Mouse (Mus musculus) cerebellum, postnatal 10 days (tissue): ENCODE data around the gene Slco4a1.

ENCODE experiments used
- DNase-seq, 2 experiments: peaks; one replicate each; pipeline ENCODE4 v3.0.0; 2021; ENCODE audit warnings: mixed read lengths in 2 of 2

Slco4a1 gene

GRCm38 (mm10) chr2:180455723-180456698 is at the start of gene Slco4a1:
TSS of gene Slco4a1 (plus strand) at chr2:180456245.
- peak; percentile 88 to 93 for DNase-seq

GRCm38 (mm10) chr2:180408410-180408809 is 47.6 kb upstream of the Slco4a1 start:
- DNase-seq: no peak

DNA sequence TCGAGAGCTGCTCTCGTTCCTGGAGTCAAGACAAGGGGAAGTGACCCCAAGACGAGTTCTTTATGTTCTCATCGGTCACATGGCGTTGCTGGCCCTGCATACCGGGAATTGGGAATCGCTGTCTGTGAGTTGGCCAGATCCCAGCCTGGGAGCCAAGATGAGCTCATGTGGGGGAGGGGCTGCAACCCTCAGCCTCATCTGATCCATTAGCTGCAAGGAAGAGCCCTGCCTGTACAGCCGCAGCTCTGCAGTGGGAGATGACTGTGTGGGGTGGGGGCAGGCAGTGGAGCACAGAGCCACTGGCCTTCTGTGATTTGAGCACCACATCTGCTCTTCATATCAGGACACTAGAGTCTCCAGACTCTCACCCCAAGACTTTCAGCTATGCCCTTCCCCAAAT is 45.6 kb upstream of the Slco4a1 start:
- DNase-seq: peak; percentile 83 to 86

DNA sequence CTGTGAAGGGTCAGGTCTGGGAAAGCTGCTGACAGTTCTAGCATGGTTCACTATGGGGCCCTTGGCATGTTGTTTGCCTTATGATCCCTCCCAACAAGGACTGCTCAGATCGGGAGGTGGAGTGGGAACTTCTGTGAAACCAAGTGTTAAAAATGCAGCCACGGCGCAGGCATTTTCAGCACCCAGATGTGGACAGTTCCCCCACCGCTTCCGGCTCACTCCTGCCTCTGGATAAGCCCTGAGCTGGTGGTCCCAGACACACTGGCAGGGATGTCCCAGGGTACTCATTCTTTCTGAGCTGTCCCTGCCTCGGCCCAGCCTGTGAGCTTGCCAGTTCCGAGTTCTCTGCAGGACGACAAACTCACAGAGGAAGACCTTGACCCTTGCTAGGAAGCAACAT is 45.0 kb upstream of the Slco4a1 start:
- DNase-seq: no peak

- peak; percentile 63 to 65 for DNase-seq
Observed at GRCm38 (mm10) chr2:180415627-180416026, 40.4 kb upstream of the Slco4a1 start.

DNA sequence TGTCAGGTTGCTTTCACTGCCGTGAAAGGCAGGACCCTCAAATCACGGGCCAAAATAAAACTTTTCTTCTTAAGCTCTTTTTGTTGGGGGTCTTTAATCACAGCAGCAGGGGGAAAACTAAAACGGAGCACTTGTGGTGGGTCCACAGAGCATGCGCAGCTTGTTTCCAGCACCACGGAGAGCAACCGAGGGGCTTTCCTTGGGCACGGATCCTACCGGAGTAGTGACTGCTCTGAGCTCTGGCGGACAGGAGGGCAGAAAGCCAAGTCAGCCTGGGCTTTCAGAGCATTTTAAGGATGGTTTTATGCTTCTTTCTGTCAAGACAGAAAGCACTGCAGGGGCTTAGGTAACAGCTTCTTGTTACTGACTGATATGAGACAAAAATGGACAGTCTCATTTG is 38.3 kb upstream of the Slco4a1 start:
- peak; percentile 65 to 73 for DNase-seq

DNA sequence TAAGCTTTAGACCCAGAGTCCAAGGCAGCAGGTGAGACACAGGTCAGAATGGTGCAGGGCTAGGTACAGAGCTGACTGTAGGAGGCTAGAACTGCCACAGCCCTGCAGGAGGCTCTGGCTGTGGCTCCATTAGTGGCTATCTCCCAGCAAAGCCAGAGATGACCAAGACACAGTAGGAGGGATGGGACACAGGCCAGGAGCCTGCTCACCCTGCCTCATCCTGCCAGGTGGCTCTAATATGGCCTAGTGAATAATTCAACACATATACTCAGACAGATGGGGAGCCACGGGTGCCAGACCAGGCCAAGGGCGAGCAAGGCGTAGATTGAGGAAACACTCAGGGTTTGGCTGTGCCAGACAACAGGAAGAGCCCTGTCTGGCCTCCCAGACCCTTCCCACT is 35.4 kb upstream of the Slco4a1 start:
- peak; percentile 92 to 96 for DNase-seq

DNA sequence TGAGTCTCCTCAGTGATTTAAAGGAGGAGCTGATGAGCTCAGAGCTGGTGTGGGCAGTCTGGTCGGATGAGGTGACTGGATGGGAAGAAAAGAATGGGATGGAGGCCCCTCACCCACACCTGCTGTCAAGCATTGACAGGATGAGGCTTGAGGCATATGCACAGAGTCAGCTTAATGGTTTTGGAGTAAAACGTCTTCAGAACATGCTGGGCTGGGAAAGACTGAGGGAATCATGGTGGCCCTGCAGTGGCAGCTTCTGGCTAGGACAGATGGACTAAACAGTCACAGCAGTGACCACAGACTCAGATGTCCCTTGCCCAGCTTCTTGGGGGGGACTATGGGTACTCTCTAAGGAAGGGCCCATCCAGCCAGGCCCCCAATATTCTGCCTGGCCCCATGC is 30.9 kb upstream of the Slco4a1 start:
- peak; percentile 54 to 59 for DNase-seq

GRCm38 (mm10) chr2:180427073-180427472 is 29.0 kb upstream of the Slco4a1 start:
- DNase-seq: peak; percentile 92 to 95

GRCm38 (mm10) chr2:180428331-180428730 is 27.7 kb upstream of the Slco4a1 start:
- peak; percentile 59 to 77 for DNase-seq

DNA sequence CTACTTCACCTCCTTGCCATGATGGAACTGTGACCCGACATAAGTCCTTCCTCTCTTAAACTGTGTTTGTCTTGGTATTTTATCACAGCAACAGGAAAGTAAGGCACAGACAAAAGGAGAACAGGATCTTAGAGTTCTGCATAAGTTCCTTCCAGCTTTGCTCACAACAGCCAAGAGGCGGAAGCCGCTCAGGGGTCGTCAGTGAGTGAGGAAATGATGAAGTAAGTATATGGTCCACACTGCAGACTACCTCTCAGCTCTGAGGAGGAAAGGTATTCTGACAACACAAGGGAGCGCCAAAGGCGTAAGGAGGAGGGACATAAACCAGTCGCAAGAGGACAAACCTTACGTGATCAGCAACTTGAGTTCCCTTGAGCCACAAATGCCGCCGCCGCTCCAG is 25.4 kb upstream of the Slco4a1 start:
- no peak for DNase-seq

DNA sequence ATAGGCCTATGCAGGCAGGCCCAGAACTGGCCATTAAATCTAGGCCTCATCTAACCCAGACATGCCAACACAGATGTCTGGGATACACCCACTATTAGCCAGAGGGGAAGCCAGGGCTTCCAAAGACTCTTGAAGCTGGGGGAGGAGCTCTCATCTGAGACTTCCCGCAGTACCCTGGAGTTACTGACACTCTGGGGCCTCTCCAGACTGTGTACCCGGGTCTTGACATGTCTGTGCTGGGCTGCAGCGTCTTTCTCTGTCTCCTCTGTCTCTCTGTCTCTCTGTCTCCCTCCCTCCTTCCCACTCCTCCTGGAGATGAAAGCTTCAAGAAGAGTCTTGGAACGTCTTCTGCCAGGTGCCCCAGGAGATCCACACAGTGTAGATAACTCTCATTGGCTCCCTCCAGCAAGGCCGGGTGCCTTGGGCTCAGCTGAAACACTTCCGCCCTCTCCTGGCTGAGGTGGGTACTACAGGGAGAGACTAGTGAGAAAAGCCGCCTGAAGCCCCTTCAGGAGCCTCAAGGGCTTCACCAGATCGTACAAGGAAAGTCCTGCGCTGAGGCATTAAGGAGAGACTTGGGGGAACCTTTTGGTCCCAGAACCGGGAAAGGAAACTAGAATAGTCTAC is 23.9 kb upstream of the Slco4a1 start:
- DNase-seq: peak; percentile 98 to 99

GRCm38 (mm10) chr2:180432751-180433150 is 23.3 kb upstream of the Slco4a1 start:
- DNase-seq: no peak

GRCm38 (mm10) chr2:180433350-180433749 is 22.7 kb upstream of the Slco4a1 start:
- no peak for DNase-seq

GRCm38 (mm10) chr2:180435341-180435926 is 20.6 kb upstream of the Slco4a1 start:
- DNase-seq: no peak

DNA sequence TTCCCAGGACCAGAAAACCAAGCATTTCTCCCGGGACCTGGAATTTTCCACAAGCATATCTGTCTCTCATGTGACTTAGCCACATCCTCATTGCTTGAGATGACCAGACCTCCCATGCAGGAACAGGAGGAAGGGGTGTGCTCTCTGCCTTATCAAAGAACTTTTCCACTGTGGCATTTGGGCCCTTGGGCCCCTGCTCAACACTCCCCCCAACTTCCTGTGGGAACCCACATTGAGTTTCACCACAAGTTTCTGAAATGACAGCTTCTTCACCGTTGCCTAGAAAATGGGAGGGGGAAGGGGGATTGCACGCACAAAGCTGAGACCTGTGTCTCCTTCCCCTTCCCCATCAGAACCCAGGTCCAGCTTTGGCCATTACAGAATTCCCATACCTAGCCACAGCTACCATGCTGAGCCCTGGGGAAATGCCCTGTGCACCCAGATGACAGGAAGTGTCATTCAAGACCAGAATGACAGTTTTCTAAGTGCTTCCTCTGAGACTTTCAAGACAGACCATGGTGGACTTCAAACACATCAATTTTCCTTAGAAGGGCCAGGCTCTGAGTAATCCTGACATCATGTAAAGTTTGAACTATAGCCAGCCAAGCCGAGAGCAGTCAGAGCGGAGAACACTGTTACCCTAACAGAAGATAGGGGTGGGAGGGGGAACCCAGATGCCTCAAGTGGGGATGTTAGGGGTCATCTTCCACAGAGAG is 18.7 kb upstream of the Slco4a1 start:
- DNase-seq: no peak

DNA sequence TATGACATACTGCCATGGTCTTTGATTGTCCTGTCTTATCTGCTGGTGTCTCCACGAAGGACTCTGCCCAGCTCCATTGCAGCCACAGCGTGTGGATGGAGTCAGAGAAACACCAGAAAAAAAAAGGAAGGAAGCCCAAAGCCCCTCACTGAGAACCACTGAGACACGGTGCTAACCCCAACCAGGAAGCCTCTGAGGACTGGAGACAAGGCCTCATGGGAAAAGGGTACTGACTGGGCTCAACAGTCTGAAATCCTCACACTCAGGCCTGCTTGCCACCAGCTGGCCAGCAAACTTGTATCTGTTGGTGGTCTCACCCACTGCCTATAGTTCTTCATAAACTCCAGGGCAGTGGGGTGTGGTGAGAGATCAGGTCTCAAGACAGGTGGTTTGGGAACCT is 16.3 kb upstream of the Slco4a1 start:
- DNase-seq: no peak

- no peak for DNase-seq
Observed at GRCm38 (mm10) chr2:180440596-180441332, 15.3 kb upstream of the Slco4a1 start.

DNA sequence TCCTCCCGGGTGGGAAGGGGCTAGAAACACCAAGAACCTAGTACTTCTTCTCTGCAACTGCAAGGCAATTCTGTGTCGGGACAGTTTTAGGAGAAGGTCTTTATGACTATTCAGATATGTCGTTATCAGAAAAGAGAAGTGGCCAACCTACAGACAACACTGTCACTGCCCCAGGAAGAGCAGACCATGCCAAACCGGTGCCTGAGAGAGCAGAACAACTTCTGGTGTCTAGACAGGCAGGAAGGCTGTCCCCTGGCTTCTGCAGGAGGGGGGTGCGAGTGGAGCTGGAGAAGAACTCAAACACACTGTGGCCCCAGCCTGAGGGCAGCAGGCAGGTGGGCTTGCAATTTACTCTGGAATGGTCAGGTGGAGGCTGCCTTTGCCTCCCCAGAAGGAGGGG is 14.0 kb upstream of the Slco4a1 start:
- no peak for DNase-seq

DNA sequence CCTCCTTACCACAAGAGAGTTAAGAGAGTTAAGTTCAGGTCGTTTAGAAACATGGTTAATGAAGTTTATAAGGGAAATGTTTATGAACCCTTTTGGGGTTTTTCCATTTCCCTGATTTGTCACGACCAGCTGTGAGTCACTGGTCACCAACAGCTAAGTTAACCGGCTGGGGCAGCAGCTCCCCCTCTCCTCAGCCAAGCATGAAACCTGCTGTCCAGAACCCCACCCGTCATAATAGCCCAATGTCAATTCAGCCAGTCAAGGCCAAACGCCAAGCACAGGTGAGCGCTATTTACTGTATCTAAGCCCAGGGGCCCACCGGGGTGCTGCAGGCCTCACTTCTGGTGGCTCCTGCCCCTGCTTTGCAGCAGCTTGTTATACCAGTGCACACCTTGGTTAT is 12.2 kb upstream of the Slco4a1 start:
- DNase-seq: no peak

- no peak for DNase-seq
Observed at GRCm38 (mm10) chr2:180444957-180445785, 10.9 kb upstream of the Slco4a1 start.
